Mouse (Mus musculus) heart, postnatal 36 days (tissue): ENCODE measurements at regions not wholly inside any gene's neighbourhood (a gene's known extent, or its start where the extent isn't known, plus 50 kb on each side); places are given as distances from the start of the nearest gene placed in this dataset.

Experiments
- DNase-seq, 2 experiments: peaks; one replicate each; pipeline ENCODE4 v3.0.0; 2021 to 2022
- intact Hi-C: fragments of 180-260 bp; cut with DNase I; formaldehyde crosslinking; loops from one replicate; pipeline ENCODE4 v1.15.1; 2025

DNA sequence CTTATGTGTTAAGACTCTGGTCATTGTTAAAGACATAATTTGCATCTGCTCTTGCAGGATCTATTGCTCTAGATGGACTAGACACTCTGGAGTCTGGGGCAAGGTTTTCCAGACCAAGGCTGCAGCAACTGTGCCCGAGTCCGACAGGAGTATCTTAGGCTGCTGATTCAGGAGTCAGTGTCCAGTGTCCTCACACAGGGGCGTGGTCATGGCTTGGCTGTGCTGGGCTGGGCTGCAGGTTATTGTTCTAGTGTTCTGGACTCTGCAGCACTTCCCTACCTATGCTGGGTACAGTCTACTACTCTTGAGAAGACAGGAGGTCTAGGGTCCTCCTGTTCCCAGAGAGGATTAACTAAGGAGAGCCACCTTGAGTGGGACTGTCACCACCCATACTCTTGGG is 161.5 kb upstream of the Prox1 start:
- no peak for DNase-seq
- intact Hi-C loops, result no loop called here

DNA sequence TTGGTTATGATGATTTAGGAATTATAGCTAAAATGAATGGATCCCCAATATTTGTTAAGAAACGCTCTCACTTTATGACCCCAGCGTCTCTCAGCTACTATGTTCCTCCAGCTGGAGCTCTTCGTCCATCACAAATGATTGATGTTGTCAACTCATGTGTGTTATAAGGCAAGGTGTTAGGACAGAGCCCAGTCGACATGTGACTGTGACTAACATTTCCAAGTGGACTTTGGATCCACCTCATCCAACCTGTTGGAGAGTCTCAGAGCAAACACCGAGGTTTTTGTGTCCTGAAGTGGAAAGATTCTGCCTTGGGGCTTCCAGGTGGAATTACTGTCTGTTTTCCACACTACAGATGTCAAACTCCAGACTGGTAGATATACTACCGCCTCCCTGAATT is 154.0 kb upstream of the Prox1 start:
- intact Hi-C loops, result no loop called here
- no peak for DNase-seq

DNA sequence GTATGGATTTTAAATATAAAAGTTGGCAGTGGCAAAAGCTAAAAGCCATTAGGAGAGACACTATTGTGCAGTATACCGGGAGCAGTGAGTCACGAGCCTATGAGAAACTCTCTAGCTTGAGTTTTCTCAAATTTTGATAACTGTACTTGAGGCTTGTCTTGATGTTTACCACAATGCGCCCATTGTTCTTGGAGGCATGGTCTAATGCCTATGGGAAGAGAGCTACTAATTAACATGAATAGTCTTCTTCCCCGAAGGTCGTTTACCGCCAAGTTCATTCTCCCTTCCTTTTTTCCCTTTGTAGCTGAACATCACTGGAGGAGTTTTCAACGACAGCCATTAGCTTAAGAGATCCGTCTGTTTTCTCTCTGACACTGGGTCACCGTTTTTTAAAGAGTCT is 153.2 kb upstream of the Prox1 start:
- DNase-seq, result no peak
- intact Hi-C loops, result no loop called here

DNA sequence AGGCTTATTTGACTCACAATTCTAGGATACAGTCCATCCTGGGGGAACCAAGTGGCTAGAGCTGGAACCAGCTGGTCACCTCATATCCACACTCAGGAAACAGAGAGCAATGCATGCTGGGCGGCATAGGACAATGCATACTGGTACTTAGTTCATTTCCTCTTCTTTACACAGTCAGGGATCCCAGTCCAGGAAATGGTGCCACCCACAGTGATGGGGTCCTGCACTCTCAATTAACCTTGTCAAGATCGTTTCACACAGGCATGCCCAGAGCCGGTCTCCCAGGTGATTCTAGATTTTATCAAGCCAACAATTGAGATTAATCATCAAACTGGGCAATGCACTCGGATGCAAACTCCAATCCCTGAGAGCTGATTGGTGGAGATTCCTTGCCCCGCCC is 145.7 kb upstream of the Prox1 start:
- intact Hi-C loops, result no loop called here
- DNase-seq, result no peak

DNA sequence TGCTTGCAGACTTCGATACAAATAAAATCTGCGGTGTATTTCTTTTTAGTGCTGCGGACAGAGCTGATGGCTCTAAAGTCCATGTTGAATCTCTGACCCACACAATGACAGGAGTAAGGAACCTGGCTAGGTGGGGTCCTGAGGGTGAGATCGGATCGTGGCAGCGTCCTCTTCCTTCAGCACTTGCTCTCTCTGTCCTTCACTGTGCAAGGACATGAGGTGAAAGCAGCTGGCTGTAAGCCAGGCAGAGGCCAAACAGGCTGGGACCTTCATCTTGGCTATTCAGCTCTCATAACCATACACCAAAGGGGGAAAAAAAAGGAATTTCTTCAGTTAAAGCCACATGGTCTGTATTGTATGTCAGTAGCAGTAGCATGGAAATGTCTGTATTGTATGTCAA is 139.3 kb upstream of the Prox1 start:
- intact Hi-C loops, result no loop called here
- no peak for DNase-seq

DNA sequence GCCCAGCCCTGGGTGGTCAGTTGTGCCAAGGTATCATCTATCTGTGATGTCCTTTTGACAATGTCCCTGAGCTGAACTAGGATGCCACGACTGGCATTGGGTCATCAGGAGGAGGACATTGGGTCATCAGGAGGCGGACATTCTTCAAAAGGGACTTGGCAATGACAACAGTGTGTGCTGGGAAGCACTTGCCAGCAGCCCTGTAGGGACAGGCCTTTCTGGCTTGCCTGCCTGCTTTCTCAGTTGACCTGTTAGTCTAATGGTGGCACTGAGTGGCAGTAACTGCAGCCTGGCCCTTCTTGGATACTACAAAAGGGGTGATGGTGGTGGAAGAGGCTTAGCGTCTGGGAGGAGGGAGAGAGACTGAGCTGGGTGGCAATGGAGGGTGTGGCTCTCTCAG is 137.2 kb upstream of the Prox1 start:
- DNase-seq, result no peak
- intact Hi-C loops, result no loop called here

DNA sequence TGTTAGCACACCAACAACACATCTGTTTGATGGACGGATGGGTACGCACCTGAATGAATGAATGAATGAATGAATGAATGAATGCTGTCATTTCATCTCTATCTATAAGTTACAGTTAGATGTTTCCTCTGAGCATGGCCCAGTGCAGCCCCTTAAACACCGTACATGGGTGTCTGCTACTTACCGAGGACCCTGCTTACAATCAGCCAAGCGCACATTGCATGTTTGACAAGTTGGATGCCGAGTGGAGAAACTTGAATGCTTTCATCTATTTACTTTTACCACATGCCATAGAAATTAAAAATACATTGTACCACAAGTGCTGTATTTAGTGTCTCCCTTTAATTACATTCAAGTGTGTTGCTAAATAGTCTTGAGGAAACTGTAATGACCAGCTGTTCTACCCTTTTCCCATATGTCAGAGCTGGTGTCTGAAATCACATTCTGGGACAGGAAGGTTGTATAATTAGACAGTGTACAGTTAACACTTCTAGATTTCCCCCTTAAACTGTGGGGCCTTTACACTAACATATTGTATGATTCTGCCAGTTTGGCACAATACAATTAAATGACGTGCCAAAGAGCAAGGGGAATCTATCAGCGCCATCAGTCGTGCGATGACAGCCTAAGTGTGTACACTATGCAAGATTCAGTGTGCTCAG is 127.3 kb upstream of the Prox1 start:
- intact Hi-C loops, result no loop called here

DNA sequence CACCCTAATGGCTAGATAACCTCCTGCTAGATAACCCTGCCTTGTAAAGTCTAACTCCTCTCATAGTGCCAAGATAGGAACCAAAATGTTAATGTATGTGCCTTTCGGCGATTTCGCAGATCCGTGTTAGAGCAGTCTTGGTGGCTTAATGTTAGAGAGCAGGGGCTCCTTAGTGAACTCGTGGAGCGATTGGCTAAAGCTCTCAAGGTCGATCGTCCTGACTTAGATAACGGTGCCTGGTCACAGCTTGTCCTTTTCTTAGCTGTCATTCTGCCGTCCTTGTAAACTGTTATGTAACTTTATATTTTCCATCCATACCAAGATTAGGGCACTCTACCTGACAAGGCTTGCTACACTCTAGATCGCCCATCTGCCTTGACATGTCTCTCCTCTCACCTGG is 119.5 kb upstream of the Prox1 start:
- DNase-seq, result no peak
- intact Hi-C loops, result no loop called here

More for the DNA sequence above, 127.3 kb upstream of the Prox1 start:
- DNase-seq, result no peak

DNA sequence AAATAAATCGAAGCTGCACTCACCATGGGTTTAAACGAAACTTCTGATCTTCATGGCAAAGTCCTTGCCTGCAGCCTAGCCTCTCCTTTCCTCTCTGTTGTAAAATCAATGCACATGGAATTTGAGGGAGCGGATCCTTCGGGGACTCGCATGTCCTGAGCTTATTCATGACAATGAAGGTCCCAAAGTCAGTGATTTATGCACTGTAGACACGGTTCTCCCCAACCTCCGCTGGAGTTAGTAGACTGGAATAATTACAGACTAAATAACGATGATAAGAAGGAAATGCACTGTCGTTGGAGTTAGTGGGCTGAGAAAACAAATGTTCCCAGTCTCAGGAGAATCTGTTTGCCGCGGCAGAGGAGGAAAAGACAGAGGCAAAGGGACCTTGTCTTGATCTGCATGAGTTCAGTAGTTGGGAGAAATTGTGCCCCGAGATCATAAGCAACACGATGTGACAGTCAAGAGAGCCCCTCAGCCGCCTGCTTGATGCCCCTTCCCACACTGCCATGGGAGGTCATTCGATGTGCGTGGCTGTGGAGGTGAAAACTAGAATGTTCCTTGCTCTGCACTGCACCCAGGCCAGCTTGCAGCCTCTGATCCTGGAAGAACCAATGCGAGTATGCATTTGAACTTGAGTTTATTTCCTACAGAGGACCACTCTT is 116.1 kb upstream of the Prox1 start:
- no peak for DNase-seq
- intact Hi-C loops, result no loop called here

DNA sequence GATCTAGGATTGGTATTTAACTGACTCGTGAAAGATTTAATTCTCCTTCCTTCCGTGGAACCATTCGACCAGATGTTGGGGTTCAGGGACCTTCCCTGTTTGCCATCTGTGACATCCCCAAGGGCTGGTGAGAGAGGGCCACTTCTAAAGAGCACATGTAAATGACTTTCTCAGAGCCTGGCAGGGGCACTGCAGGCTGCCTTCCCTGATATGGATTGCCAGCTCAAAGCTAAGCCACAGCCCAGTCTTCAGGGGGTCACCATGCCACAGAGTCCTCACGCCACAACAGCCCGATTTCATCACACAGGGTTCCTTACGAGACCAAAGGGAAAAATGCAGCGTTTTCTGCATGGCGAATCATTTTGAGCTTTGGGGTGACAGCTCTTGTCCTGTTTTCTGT is 115.1 kb upstream of the Prox1 start:
- no peak for DNase-seq
- intact Hi-C loops, result no loop called here

DNA sequence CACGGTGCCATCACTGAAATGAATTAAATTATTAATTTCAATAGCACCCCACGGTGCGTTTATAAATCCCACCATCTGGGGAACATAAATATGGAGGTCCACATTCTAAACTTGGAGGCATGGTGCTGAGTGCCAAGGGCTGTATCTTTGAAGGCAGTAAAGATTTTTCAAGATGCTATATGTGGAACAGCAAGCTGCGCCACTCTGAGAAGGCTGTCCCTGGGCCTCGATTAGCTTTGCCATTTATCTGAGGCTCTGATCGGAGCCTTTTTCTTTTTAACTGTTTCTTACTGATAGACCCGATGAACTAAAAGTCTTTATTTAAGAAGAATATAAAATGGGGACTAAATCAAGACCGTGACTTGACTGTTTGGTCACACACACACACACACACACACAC is 114.5 kb upstream of the Prox1 start:
- no peak for DNase-seq

DNA sequence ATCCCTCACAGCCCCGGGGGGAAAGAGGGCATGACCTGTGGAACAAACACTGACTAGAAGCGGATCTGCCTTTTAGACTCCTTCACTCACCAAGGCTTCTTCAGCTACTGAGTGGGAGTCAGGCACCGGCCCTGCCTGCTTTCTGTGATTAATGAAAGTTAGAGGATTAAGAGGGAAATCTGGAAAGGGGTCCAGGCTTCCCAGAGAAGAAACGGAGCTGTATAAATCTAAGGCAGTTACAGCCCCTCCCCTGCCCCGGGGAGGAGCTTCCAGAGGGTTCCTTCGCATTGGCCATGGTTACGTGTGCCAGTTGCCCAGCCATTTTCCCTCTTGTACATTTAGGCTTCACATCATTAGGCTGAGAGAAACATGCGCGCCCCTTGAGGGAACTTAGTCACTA is 113.6 kb upstream of the Prox1 start:
- no peak for DNase-seq
- intact Hi-C loops, result no loop called here

More for the DNA sequence above, 114.5 kb upstream of the Prox1 start:
- intact Hi-C loops, result no loop called here

DNA sequence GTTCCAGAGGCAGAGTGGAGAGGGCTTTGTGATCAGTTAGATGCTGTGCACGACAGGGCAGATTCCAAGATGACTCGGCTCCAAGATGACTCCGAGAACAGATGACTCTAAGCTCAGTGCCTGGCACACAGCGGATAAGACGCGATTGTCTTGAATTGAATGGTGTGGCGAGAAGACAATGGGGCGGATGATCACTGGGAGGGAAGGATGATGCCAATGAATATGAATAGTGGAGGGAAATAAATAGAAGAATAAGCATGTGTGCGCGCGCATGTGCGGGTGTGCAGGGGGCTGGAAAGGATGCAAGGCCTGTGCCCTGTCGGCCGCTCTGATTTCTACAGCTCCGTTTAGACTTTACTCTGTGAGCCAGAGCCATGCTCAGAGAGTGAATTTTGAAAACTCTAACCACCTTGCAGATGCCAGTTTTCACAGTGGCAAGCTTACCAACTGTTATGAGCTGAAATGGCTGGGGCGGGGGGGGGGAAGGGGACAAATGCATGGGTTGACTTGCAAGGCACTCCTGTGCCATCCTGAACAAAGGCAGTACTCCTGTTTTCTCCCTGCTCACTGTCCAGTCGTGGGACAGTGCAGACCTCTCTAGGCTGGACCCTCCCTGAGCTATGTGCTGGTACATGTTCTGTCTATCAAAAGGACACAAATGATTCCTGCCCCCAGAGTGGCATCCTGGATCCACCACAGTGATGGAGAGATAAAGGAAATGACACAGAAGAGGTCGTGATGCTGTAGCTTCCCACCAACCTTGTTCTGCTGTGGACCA is 109.8 kb upstream of the Prox1 start:
- intact Hi-C loops, result no loop called here
- DNase-seq, result no peak

DNA sequence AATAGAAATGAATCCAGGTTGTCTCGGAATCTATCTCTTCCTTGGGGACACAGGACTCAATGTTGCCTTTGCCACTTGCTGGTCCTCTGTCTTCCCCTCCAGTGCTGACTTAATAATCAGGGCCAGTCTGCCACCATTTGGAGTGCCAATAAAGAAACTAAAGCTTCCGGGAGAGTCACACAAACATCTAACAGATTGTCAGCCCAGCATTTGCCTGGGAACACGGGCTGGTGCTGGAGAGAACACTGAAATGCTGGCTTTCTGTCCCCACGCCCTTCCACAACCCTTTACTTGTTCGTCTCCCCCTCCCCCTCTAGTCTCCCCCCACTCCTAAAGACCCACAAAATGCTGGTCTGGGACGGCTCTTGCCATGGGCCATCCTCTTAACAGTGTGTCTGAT is 104.4 kb upstream of the Prox1 start:
- no peak for DNase-seq
- intact Hi-C loops, result no loop called here

DNA sequence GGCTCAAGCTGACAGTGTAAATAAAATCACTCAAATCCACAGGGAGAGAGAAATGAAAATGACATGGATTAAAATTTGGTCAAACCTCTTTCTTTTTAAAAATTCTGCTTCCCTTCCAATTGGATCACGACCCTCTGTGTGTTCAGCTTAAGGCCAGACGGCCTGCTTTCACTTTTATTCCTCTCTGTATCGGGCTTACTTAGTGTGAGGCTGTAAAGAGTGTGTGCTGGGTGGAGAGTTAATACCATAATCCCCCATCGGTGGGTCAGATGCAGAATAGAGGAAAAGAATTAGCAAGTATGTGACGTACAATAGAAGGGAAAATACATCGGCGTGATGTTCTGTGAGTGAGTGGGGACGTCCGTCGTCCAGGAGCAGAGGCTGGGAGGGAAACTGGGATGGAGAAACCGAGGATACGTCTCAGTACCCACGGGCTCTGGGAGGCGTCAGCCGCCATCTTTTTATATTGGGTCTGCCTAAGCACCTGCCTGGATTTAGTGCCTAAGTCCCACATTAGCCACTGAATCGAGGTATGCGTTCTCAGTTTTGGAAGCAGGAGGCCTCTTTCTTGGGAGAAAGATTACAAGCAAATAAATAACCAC is 100.4 kb upstream of the Prox1 start:
- DNase-seq, result no peak
- intact Hi-C loops, result no loop called here

DNA sequence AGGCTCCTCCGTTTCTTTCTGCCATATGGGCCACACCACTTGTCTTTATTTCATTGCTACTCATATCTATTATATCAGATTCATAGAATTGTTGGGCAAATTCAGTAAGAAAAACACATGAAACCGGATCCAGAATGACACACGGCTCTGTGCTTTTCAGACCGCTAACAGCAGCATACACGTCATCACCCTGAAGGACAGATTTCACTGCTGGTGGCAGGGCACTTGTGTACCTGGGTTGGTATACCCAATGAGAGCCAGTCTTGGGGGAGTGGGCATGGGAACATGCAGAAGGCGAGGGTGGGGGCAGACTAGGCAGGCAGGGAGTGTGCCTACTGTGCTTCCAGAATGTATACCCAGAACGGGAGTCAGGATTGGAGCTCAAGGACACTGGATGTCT is 98.7 kb upstream of the Prox1 start:
- intact Hi-C loops, result no loop called here
- DNase-seq, result no peak

DNA sequence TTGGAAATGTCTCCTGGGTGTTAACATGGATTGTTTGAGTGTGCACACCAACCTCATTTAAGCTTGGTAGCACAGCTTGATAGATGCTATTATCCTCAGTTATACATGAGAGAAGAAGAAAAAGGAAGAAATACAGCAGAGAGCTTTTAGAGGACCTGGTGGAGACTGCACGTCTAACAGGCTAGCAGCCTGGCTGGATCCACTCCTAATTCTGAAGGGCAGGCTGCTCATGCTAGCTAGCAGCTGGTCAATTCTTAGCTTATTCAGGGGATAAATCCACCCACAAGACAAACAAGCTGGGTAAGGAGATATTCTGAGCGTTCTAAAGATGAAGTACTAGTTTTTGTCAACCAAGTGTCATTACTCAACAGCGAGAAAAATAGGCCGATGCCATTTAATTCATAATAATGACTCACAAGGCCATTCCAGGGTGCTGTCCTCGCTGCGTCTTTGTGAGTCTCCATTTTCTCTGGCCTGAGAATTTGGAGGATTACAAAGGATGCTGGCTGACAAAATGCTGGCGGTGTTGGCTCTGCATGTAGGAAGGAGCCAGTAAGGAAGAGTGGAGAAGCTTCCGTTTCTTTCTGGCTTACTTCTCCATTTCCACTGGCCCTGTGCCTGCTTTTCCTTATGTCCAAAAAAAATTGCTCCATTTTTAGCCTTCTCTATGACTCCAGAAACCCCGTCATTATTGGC is 94.7 kb upstream of the Prox1 start:
- peak in 1 of 2 experiments; percentile 7 for DNase-seq
- intact Hi-C loops, result no loop called here

DNA sequence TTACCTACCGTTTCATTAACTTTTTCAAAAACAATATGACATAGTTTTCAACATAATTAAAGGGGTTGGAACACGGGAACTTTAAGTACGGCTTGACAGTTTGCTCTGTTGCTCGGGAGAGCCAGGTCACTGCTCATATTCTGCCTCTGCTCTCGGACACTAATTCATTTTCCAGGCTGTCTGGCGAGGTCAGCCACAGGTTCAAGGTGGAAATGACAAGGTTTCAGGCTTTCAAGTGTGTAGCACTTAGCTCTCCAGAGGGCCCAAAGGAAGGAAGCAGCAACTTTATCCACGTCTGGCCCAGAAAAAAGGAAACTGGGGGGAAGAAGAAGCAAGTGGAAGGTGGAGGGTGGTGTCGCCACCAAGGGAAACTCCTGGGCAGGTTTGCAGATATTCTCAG is 94.0 kb upstream of the Prox1 start:
- intact Hi-C loops, result no loop called here
- no peak for DNase-seq

DNA sequence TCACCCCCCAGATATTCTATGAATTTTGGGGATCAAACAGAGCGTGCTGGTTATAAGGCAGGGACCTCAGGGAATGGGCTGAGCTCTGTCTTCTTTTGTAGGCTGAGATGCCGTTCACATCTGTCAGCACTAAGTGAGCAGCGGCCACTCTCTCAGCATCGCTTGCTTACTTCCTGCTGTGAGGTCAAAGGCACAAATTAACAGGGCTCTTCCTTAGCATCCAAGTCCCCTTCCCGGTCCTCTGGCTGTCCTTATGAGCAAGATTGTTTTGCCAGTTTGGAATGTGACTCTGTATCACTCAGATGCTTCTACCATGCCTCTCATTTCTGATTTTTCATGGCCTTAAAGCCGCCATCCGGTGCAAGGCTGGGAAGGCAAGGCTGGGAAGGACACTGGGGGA is 93.1 kb upstream of the Prox1 start:
- intact Hi-C loops, result no loop called here

DNA sequence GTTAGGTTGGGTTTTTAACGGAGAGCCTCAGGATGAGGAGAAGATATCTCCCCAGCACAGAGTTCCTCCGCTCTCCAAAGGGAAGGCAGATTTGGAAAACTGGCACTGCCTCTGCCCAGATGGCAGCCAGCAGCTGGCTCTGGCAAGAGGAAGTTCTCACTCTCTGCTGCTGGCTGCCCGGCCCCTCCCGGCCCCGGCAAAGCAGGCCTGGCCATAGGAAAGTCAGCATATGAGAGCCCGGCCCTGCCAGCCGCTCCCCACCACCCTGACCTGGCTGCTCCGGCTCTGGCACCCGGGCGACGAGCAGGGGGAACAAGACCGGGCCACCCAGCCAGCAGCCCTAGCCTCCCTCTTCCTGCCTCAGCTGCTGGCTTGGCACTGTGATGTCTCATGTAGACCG is 89.1 kb upstream of the Prox1 start:
- intact Hi-C loops, result no loop called here
- DNase-seq, result peak; percentile 8 to 17

More for the DNA sequence above, 93.1 kb upstream of the Prox1 start:
- no peak for DNase-seq
